Mouse (Mus musculus): ENCODE measurements around the gene Spata13. TPM values are rescaled to one million over a fixed set of nuclear protein-coding genes. Genes with fewer than 3 reads are reported as not detected.

The Spata13 gene
- polyA plus RNA-seq, 1 experiment: 4.8 TPM

- Histone ChIP-seq H3K4me3 (replicated peaks) (no peak overlapping the region), H3K36me3 (ENCODE audit: control insufficient read depth) (peaks cover 90% of the 10 kb centered on the region), H3K4me1 (ENCODE audit: control insufficient read depth) (no peaks in the 10 kb centered on the region), H3K27me3 (ENCODE audit: control insufficient read depth) (no peaks in the 10 kb centered on the region), H3K9me3 (ENCODE audit: control insufficient read depth, low read length) (no peaks in the 10 kb centered on the region)
- no peak for TF ChIP-seq GATA1 (IDR thresholded peaks at IDR 0.05; ENCODE audit: low read length)
- TF ChIP-seq TAL1 (IDR thresholded peaks at IDR 0.05; ENCODE audit: low read length): no peak
These were observed 119.3 kb downstream of the Spata13 start for GRCm38 (mm10) chr14:60752892-60753800.

GRCm38 (mm10) chr14:60753801-60754126 is 120.0 kb downstream of the Spata13 start:
- peaks cover 93% of the 10 kb centered on the region for H3K36me3 ChIP-seq (ENCODE audit: control insufficient read depth)
- no peaks in the 10 kb centered on the region for H3K4me1 ChIP-seq (ENCODE audit: control insufficient read depth)
- H3K4me3 ChIP-seq (replicated peaks): no peak overlapping the region
- H3K9me3 ChIP-seq (ENCODE audit: control insufficient read depth, low read length): no peaks in the 10 kb centered on the region
- TF ChIP-seq GATA1 (IDR thresholded peaks at IDR 0.05; ENCODE audit: low read length) (no peak), TAL1 (IDR thresholded peaks at IDR 0.05; ENCODE audit: low read length) (no peak)
- H3K27me3 ChIP-seq (ENCODE audit: control insufficient read depth): no peaks in the 10 kb centered on the region

DNA sequence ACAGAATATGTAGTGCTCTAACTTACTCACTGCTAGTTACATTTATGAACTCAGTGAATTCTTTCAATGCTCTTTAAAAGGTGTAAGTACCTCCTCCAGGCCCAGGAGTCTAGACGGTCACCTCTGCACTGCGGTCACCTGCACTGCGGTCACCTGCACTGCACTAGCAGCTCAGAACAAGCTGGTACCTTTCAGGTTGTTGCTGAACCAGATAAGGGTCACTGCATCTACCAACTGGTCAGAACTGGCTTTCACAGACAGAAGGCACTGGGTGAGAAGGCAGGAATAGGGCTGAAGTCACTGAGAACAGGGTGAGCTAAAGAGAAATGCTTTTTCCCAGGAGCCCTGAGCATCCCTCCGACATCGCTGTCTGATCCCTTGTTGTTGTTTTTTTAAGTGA is 120.9 kb downstream of the Spata13 start:
- H3K36me3 ChIP-seq (ENCODE audit: control insufficient read depth): peaks cover 93% of the 10 kb centered on the region
- TF ChIP-seq GATA1 (IDR thresholded peaks at IDR 0.05; ENCODE audit: low read length) (no peak), TAL1 (IDR thresholded peaks at IDR 0.05; ENCODE audit: low read length) (no peak)

DNA sequence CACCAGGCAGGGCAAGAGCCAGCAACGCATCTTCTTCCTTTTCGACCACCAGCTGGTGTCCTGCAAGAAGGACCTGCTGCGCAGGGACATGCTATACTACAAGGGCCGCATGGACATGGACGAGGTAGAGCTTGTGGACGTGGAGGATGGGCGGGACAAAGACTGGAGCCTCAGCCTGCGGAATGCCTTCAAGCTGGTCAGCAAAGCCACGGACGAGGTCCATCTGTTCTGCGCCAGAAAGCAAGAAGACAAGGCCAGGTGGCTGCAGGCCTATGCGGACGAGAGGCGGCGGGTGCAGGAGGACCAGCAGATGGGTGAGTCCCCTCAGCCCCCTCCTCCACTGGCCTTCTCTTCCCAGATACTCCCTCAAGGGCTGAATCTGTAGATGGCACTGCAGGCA is 122.5 kb downstream of the Spata13 start:
- H3K9me3 ChIP-seq (ENCODE audit: control insufficient read depth, low read length): no peaks in the 10 kb centered on the region
- no peaks in the 10 kb centered on the region for H3K27me3 ChIP-seq (ENCODE audit: control insufficient read depth)
- no peaks in the 10 kb centered on the region for H3K4me1 ChIP-seq (ENCODE audit: control insufficient read depth)
- H3K4me3 ChIP-seq (replicated peaks): no peak overlapping the region
- H3K36me3 ChIP-seq (ENCODE audit: control insufficient read depth): peaks cover 93% of the 10 kb centered on the region
- TF ChIP-seq TAL1 (IDR thresholded peaks at IDR 0.05; ENCODE audit: low read length): no peak
- no peak for TF ChIP-seq GATA1 (IDR thresholded peaks at IDR 0.05; ENCODE audit: low read length)

More for the DNA sequence above, 120.9 kb downstream of the Spata13 start:
- Histone ChIP-seq H3K4me1 (ENCODE audit: control insufficient read depth) (no peaks in the 10 kb centered on the region), H3K27me3 (ENCODE audit: control insufficient read depth) (no peaks in the 10 kb centered on the region), H3K4me3 (replicated peaks) (no peak overlapping the region), H3K9me3 (ENCODE audit: control insufficient read depth, low read length) (no peaks in the 10 kb centered on the region)

- Histone ChIP-seq H3K36me3 (ENCODE audit: control insufficient read depth) (peaks cover 95% of the 10 kb centered on the region), H3K27me3 (ENCODE audit: control insufficient read depth) (no peaks in the 10 kb centered on the region), H3K9me3 (ENCODE audit: control insufficient read depth, low read length) (no peaks in the 10 kb centered on the region), H3K4me3 (replicated peaks) (no peak overlapping the region), H3K4me1 (ENCODE audit: control insufficient read depth) (no peaks in the 10 kb centered on the region)
- TF ChIP-seq GATA1 (IDR thresholded peaks at IDR 0.05; ENCODE audit: low read length) (no peak), TAL1 (IDR thresholded peaks at IDR 0.05; ENCODE audit: low read length) (no peak)
These were observed 123.5 kb downstream of the Spata13 start for GRCm38 (mm10) chr14:60757265-60757664.

GRCm38 (mm10) chr14:60757722-60758121 is 123.9 kb downstream of the Spata13 start:
- H3K9me3 ChIP-seq (ENCODE audit: control insufficient read depth, low read length): no peaks in the 10 kb centered on the region
- no peaks in the 10 kb centered on the region for H3K27me3 ChIP-seq (ENCODE audit: control insufficient read depth)
- peaks cover 99% of the 10 kb centered on the region for H3K36me3 ChIP-seq (ENCODE audit: control insufficient read depth)
- H3K4me3 ChIP-seq (replicated peaks): no peak overlapping the region
- no peaks in the 10 kb centered on the region for H3K4me1 ChIP-seq (ENCODE audit: control insufficient read depth)
- TF ChIP-seq GATA1 (IDR thresholded peaks at IDR 0.05; ENCODE audit: low read length) (no peak), TAL1 (IDR thresholded peaks at IDR 0.05; ENCODE audit: low read length) (no peak)

DNA sequence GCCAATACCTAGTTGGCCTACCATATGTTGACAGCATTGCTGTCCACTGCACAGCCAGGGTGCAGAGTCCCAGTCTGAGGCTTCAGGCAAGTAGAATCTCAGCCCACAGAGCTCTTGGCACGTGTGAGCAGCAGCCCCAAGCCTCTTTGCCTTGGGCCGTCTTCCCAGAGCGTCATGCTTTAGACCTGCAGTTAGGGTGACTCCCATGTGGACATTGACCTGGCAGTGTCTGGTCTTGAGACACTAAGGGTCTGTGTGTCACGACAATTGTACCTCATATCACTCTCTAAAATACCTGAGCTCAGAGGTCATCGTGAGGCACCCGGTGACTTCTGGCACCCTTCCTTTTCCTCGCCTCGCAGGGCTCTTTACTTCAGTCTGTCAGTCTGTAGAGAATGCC is 125.3 kb downstream of the Spata13 start:
- H3K36me3 ChIP-seq (ENCODE audit: control insufficient read depth): peaks cover 91% of the 10 kb centered on the region
- H3K9me3 ChIP-seq (ENCODE audit: control insufficient read depth, low read length): no peaks in the 10 kb centered on the region
- H3K4me3 ChIP-seq (replicated peaks): no peak overlapping the region
- no peaks in the 10 kb centered on the region for H3K27me3 ChIP-seq (ENCODE audit: control insufficient read depth)
- TF ChIP-seq TAL1 (IDR thresholded peaks at IDR 0.05; ENCODE audit: low read length) (no peak), GATA1 (IDR thresholded peaks at IDR 0.05; ENCODE audit: low read length) (no peak)
- no peaks in the 10 kb centered on the region for H3K4me1 ChIP-seq (ENCODE audit: control insufficient read depth)

DNA sequence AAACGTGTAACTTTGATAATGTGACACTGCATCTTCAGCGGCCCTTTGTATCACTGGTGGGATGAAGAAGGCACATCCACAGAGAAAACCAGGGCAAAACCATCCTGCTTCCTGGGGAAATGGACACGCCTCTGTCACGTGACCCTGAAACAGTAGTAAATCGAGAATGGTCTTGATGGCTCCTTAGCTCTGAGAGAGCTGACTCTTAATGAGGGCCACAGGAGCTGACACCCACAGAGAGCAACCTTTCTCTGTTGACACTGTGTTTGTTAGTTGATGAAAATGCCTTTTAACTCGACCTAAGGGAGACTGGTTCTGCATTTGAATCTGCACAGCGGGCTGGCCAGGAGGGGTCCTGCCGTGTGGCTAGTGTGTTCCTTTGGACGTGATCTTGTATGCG is 128.0 kb downstream of the Spata13 start:
- no peaks in the 10 kb centered on the region for H3K4me1 ChIP-seq (ENCODE audit: control insufficient read depth)
- peaks cover 65% of the 10 kb centered on the region for H3K36me3 ChIP-seq (ENCODE audit: control insufficient read depth)
- H3K27me3 ChIP-seq (ENCODE audit: control insufficient read depth): no peaks in the 10 kb centered on the region
- TF ChIP-seq TAL1 (IDR thresholded peaks at IDR 0.05; ENCODE audit: low read length): no peak
- no peak for TF ChIP-seq GATA1 (IDR thresholded peaks at IDR 0.05; ENCODE audit: low read length)
- H3K4me3 ChIP-seq (replicated peaks): no peak overlapping the region
- no peaks in the 10 kb centered on the region for H3K9me3 ChIP-seq (ENCODE audit: control insufficient read depth, low read length)

DNA sequence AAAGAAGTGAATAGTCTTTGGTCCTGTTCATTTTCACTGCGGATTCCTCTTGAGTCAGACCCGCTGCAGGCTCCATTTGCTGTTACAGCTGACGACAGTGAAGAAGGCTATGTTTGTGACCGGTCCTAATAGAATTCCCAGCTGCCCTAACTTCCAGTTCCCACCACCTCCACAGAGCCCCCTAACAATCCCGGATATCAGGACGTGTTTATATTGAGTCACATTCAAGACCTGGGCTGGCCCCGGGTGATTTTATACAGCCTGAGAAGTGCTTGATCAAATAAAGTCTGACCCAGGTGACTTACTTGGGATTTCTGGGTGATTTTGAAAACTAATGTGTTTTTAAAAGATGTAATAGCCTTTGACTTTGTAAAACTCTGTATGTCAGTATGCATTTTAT is 129.0 kb downstream of the Spata13 start:
- H3K4me1 ChIP-seq (ENCODE audit: control insufficient read depth): no peaks in the 10 kb centered on the region
- peaks cover 55% of the 10 kb centered on the region for H3K36me3 ChIP-seq (ENCODE audit: control insufficient read depth)
- TF ChIP-seq TAL1 (IDR thresholded peaks at IDR 0.05; ENCODE audit: low read length): no peak
- TF ChIP-seq GATA1 (IDR thresholded peaks at IDR 0.05; ENCODE audit: low read length): no peak
- no peaks in the 10 kb centered on the region for H3K9me3 ChIP-seq (ENCODE audit: control insufficient read depth, low read length)
- no peak overlapping the region for H3K4me3 ChIP-seq (replicated peaks)
- H3K27me3 ChIP-seq (ENCODE audit: control insufficient read depth): no peaks in the 10 kb centered on the region

All from erythroblast, embryonic 14.5 days (primary cell).